Mouse (Mus musculus): Measurements from ENCODE around the gene Heatr9. TPM values are rescaled to one million over a fixed set of nuclear protein-coding genes. Genes with fewer than 3 reads are reported as not detected.
"Not testable (repeated sequence)": the region's sequence is repeated elsewhere in the genome, so short reads cannot be mapped to it uniquely, and the experiment has no call there.

The Heatr9 gene
- polyA plus RNA-seq, 1 experiment from 2014 or later = not detected

DNA sequence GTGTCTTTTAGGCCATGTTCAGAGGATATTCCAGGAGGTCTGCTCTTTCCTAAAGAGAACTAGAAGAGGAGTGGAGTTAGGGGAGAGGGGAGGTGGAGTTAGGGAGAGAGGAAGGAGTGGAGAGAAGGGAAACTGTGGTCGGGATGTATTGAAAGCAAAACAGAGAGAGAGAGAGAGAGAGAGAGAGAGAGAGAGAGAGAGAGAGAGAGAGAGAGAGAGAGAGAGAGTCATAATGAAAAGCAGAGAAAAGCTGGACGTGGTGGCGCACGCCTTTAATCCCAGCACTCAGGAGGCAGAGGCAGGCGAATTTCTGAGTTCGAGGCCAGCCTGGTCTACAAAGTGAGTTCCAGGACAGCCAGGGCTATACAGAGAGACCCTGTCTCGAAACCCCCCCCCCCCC, 29.1 kb upstream of the Heatr9 start:
- H3K4me3 ChIP-seq; H3K27me3 ChIP-seq (ENCODE audit: low read depth, poor library complexity, severe bottlenecking); H3K4me1 ChIP-seq; H3K9me3 ChIP-seq (replicated peaks); H3K36me3 ChIP-seq; DNase-seq (ENCODE audit: low spot score); H3K27ac ChIP-seq (replicated peaks): not testable (repeated sequence)
- 91% methylated on average over 7 of the region's 7 CpGs for WGBS

DNA sequence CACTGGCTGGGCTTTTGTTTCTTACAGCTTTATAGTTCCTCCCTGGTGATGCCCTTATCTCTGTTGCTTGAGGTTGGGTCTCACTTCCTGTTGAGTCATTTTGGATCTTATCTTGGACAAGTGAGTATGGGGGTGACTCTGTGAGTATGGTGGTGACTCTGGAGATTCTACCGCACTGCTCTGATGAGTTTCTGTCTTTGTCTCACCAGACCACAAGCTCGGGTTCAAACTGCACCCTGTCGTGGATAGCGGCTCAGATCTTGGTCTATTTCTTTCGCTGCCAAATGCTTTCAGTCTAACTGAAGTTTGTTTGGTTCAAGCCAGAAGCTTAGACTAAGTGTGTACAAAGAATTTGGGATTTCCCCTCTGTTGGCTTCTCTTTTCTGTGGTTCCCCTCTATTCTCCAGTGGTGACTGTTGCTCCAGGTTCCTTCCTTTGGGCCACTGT, 28.2 kb upstream of the Heatr9 start:
- WGBS = 97% methylated on average over 5 of the region's 5 CpGs
- Histone ChIP-seq H3K4me3 (no peak overlapping the region), H3K27me3 (ENCODE audit: low read depth, poor library complexity, severe bottlenecking) (no peaks in the 10 kb centered on the region), H3K36me3 (no peaks in the 10 kb centered on the region), H3K9me3 (replicated peaks) (no peaks in the 10 kb centered on the region), H3K27ac (replicated peaks) (no peak overlapping the region), H3K4me1 (no peaks in the 10 kb centered on the region)
- DNase-seq (ENCODE audit: low spot score) = no peak

- Histone ChIP-seq H3K4me1 (no peaks in the 10 kb centered on the region), H3K4me3 (no peak overlapping the region), H3K9me3 (replicated peaks) (no peaks in the 10 kb centered on the region), H3K36me3 (no peaks in the 10 kb centered on the region), H3K27me3 (ENCODE audit: low read depth, poor library complexity, severe bottlenecking) (no peaks in the 10 kb centered on the region), H3K27ac (replicated peaks) (no peak overlapping the region)
- WGBS = 85% methylated on average over 3 of the region's 3 CpGs
- DNase-seq (ENCODE audit: low spot score) = no peak
Observed at GRCm38 (mm10) chr11:83544214-83544613, 22.2 kb upstream of the Heatr9 start.

- 92% methylated on average over 3 of the region's 3 CpGs for WGBS
- Histone ChIP-seq H3K27ac (replicated peaks) (no peak overlapping the region), H3K4me3 (no peak overlapping the region), H3K4me1 (no peaks in the 10 kb centered on the region), H3K9me3 (replicated peaks) (no peaks in the 10 kb centered on the region), H3K27me3 (ENCODE audit: low read depth, poor library complexity, severe bottlenecking) (no peaks in the 10 kb centered on the region), H3K36me3 (no peaks in the 10 kb centered on the region)
- no peak for DNase-seq (ENCODE audit: low spot score)
Observed at GRCm38 (mm10) chr11:83541415-83541814, 19.4 kb upstream of the Heatr9 start.

DNA sequence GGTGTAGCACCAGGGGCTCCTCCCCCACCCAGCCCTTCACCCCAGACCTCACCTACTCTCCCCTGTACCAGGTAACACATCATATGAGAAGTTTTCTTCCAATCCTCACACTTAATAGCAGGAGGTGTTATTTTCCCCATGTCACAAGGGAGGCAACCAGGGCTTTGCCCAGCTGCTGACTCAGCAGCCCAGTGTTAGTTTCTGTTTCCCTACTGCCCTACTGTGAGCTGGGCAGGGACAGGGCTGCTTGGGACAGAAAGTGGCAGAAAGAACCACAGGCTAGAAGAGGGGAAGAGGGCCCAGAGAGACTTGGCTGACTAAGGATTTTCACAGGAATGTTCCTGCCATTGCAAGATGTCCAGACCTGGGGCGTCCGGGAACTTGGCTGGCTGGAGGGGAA, 19.0 kb upstream of the Heatr9 start:
- Histone ChIP-seq H3K27ac (replicated peaks) (no peak overlapping the region), H3K4me1 (no peaks in the 10 kb centered on the region), H3K27me3 (ENCODE audit: low read depth, poor library complexity, severe bottlenecking) (no peaks in the 10 kb centered on the region), H3K36me3 (no peaks in the 10 kb centered on the region), H3K4me3 (no peak overlapping the region), H3K9me3 (replicated peaks) (no peaks in the 10 kb centered on the region)
- 87% methylated on average over 2 of the region's 2 CpGs for WGBS
- no peak for DNase-seq (ENCODE audit: low spot score)

- no peak overlapping the region for H3K27ac ChIP-seq (replicated peaks)
- 87% methylated on average over 3 of the region's 3 CpGs for WGBS
- DNase-seq (ENCODE audit: low spot score) = no peak
Observed at GRCm38 (mm10) chr11:83538705-83539314, 16.8 kb upstream of the Heatr9 start.

DNA sequence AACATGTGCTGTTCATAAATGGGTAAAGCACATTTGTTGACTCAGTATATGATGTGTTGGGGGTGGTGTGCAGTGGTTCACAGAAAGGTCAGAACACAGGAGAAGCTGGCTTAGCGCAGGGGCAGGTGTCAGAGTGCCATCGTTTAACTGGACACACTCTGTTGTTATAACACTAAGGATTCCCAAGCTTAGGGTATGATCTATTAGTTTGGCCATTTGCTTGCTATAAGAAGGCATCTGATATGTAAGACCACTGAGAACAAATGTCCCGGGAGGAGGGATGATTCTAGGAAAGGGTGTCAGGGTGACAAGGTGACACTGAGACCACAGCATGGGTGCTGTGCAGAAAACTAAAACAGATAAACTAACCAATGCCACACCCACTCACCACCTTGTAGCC, 14.9 kb upstream of the Heatr9 start:
- no peak for DNase-seq (ENCODE audit: low spot score)
- H3K36me3 ChIP-seq = no peaks in the 10 kb centered on the region
- H3K27ac ChIP-seq (replicated peaks) = no peak overlapping the region
- 91% methylated on average over 3 of the region's 3 CpGs for WGBS
- H3K4me3 ChIP-seq = no peak overlapping the region
- H3K27me3 ChIP-seq (ENCODE audit: low read depth, poor library complexity, severe bottlenecking) = no peaks in the 10 kb centered on the region
- H3K9me3 ChIP-seq (replicated peaks) = no peaks in the 10 kb centered on the region
- H3K4me1 ChIP-seq = no peaks in the 10 kb centered on the region

More at GRCm38 (mm10) chr11:83538705-83539314, 16.8 kb upstream of the Heatr9 start:
- H3K9me3 ChIP-seq (replicated peaks) = no peaks in the 10 kb centered on the region
- H3K36me3 ChIP-seq = no peaks in the 10 kb centered on the region
- no peaks in the 10 kb centered on the region for H3K27me3 ChIP-seq (ENCODE audit: low read depth, poor library complexity, severe bottlenecking)
- no peaks in the 10 kb centered on the region for H3K4me1 ChIP-seq
- no peak overlapping the region for H3K4me3 ChIP-seq

- Histone ChIP-seq H3K27ac (replicated peaks) (no peak overlapping the region), H3K4me1 (no peaks in the 10 kb centered on the region), H3K27me3 (ENCODE audit: low read depth, poor library complexity, severe bottlenecking) (no peaks in the 10 kb centered on the region), H3K36me3 (no peaks in the 10 kb centered on the region), H3K9me3 (replicated peaks) (no peaks in the 10 kb centered on the region), H3K4me3 (no peak overlapping the region)
- WGBS = 72% methylated on average over 13 of the region's 13 CpGs
- DNase-seq (ENCODE audit: low spot score) = no peak
Observed at GRCm38 (mm10) chr11:83534609-83535423, 12.8 kb upstream of the Heatr9 start.

DNA sequence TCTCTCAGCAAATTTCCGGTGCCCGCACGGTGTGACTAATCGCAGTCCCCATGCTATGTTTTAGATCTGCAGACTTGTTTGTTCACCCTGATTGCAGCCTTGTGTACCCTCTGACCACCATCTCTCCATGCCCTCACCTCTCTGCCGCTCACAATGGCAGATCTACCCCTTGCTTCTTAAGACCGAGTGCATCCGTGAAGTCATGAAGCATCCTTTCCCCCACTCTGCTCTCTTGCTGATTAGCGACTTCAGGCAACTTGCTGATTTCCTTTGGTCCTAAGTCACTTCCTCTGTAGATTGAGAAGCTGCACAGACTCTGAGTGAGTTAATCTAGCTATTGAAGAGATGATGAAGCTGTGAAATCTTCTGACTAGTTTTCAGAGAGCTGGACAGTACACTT, 12.2 kb upstream of the Heatr9 start:
- Histone ChIP-seq H3K9me3 (replicated peaks) (no peaks in the 10 kb centered on the region), H3K4me1 (no peaks in the 10 kb centered on the region), H3K36me3 (no peaks in the 10 kb centered on the region), H3K4me3 (no peak overlapping the region), H3K27ac (replicated peaks) (no peak overlapping the region), H3K27me3 (ENCODE audit: low read depth, poor library complexity, severe bottlenecking) (no peaks in the 10 kb centered on the region)
- no peak for DNase-seq (ENCODE audit: low spot score)
- 86% methylated on average over 8 of the region's 8 CpGs for WGBS

DNA sequence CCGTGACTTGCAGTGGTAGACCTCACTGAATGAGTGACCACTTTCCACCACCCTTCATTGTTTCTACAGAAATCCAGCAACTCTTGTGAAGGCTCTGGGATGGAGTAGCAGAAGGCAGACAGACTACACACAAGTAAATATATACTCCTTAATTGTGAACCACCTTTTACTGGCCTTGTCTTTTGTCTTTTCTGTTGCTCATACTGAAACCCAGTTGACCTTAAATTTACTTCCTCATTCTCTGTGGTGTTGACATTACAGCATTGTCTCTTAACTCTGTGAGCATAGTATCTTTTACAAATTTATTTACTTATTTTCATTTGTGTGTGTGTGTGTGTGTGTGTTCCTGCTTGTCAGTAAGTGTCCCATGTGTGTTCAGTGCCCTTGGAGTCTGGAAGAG, 11.2 kb upstream of the Heatr9 start:
- Histone ChIP-seq H3K4me1 (no peaks in the 10 kb centered on the region), H3K9me3 (replicated peaks) (no peaks in the 10 kb centered on the region), H3K27ac (replicated peaks) (no peak overlapping the region), H3K36me3 (no peaks in the 10 kb centered on the region), H3K27me3 (ENCODE audit: low read depth, poor library complexity, severe bottlenecking) (no peaks in the 10 kb centered on the region), H3K4me3 (no peak overlapping the region)
- no peak for DNase-seq (ENCODE audit: low spot score)
- 90% methylated on average over 1 of the region's 1 CpGs for WGBS

DNA sequence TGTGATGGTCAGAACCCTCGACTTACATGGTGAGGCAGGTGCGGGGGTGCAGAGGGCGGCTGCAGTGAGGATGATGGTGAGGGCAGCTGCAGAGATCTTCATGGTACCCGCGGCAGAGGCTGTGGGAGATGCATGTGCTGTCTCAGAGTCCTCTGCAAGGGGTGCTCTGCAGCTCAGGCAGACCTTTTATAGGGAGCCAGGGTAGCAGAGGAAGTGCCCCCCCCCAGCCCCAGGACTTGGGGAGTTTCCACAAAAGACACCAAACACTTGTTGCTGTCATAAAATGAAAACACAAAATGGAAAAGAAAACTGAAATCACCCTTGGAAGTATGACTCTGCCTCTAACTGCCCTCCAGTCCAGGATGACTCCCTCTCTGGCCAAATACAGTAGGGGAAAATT, 8.4 kb upstream of the Heatr9 start, which contains the start of gene Ccl5:
Ccl5 (minus strand) TSS at position 159 of the 400 bp plus-strand sequence.
- H3K36me3 ChIP-seq = no peaks in the 10 kb centered on the region
- 85% methylated on average over 5 of the region's 5 CpGs for WGBS

GRCm38 (mm10) chr11:83529024-83529423, 7.0 kb upstream of the Heatr9 start:
- Histone ChIP-seq H3K27ac (replicated peaks) (no peak overlapping the region), H3K27me3 (ENCODE audit: low read depth, poor library complexity, severe bottlenecking) (no peaks in the 10 kb centered on the region), H3K36me3 (no peaks in the 10 kb centered on the region), H3K9me3 (replicated peaks) (no peaks in the 10 kb centered on the region), H3K4me1 (no peaks in the 10 kb centered on the region), H3K4me3 (no peak overlapping the region)
- 74% methylated on average over 12 of the region's 12 CpGs for WGBS
- no peak for DNase-seq (ENCODE audit: low spot score)

More for the DNA sequence above, 8.4 kb upstream of the Heatr9 start, which contains the start of gene Ccl5:
- DNase-seq (ENCODE audit: low spot score) = no peak
- Histone ChIP-seq H3K27ac (replicated peaks) (no peak within 1 kb of the TSS), H3K27me3 (ENCODE audit: low read depth, poor library complexity, severe bottlenecking) (no peaks in the 10 kb centered on the region), H3K4me3 (no peak within 1 kb of the TSS), H3K4me1 (no peaks in the 10 kb centered on the region), H3K9me3 (replicated peaks) (no peaks in the 10 kb centered on the region)

- WGBS = 68% methylated on average over 6 of the region's 6 CpGs
- Histone ChIP-seq H3K27me3 (ENCODE audit: low read depth, poor library complexity, severe bottlenecking) (no peaks in the 10 kb centered on the region), H3K4me3 (no peak overlapping the region), H3K9me3 (replicated peaks) (no peaks in the 10 kb centered on the region), H3K36me3 (no peaks in the 10 kb centered on the region), H3K27ac (replicated peaks) (no peak overlapping the region), H3K4me1 (no peaks in the 10 kb centered on the region)
- DNase-seq (ENCODE audit: low spot score) = no peak
Observed at GRCm38 (mm10) chr11:83518371-83518770, 3.6 kb downstream of the Heatr9 start.

Data from midbrain, embryonic 10.5 days (tissue).